Mouse (Mus musculus): ENCODE results near the gene Ddx43. TPM values are rescaled to one million over a fixed set of nuclear protein-coding genes. Genes with fewer than 3 reads are reported as not detected.
A peak's percentile ranks its signal among the peaks of the same experiment; 100 is the strongest.

Ddx43 gene
- polyA plus RNA-seq, 1 experiment from 2014 or later = 0.23 TPM

GRCm38 (mm10) chr9:78442237-78442578, 46.6 kb downstream of the Ddx43 start:
- DNase-seq (ENCODE audit: low spot score) = no peak

- peak; percentile 44 for DNase-seq (ENCODE audit: low spot score)
These were observed 47.2 kb downstream of the Ddx43 start, which contains the start of gene Cgas for GRCm38 (mm10) chr9:78442579-78443392. Gene Cgas, minus strand, starts transcription at chr9:78443237.

GRCm38 (mm10) chr9:78447606-78447972, 52.0 kb downstream of the Ddx43 start:
- no peak for DNase-seq (ENCODE audit: low spot score)

- DNase-seq (ENCODE audit: low spot score) = peak; percentile 94
These were observed 52.6 kb downstream of the Ddx43 start, which contains the start of the genes Mto1 and Gm17324 for GRCm38 (mm10) chr9:78447973-78448873. Gene Mto1, plus strand, starts transcription at chr9:78448208. Gene Gm17324, minus strand, starts transcription at chr9:78448786.

- no peak for DNase-seq (ENCODE audit: low spot score)
These were observed 54.8 kb downstream of the Ddx43 start for GRCm38 (mm10) chr9:78450404-78450803.

- DNase-seq (ENCODE audit: low spot score) = no peak
These were observed 55.8 kb downstream of the Ddx43 start for GRCm38 (mm10) chr9:78451382-78451781.

- no peak for DNase-seq (ENCODE audit: low spot score)
These were observed 61.4 kb downstream of the Ddx43 start for GRCm38 (mm10) chr9:78457026-78457425.

GRCm38 (mm10) chr9:78463337-78463736, 67.8 kb downstream of the Ddx43 start:
- DNase-seq (ENCODE audit: low spot score) = no peak

GRCm38 (mm10) chr9:78465725-78466124, 70.1 kb downstream of the Ddx43 start:
- DNase-seq (ENCODE audit: low spot score) = no peak

Other genes starting within 250 kb of the Ddx43 start
- gene Gsta4, start 213.0 kb upstream of the Ddx43 start, polyA plus RNA-seq (2015; fragmentation: Nextera tagmentation; extraction: Ambion mirVana) = 49.5 and 53.9 TPM in 2 replicates
- gene Gsta1, start 165.1 kb upstream of the Ddx43 start, polyA plus RNA-seq (2015; fragmentation: Nextera tagmentation; extraction: Ambion mirVana) = 0.59 and 0.68 TPM in 2 replicates
- gene Gm3776, start 138.6 kb upstream of the Ddx43 start, polyA plus RNA-seq (2015; fragmentation: Nextera tagmentation; extraction: Ambion mirVana) = 0.24 TPM in 1 of 2 replicates, not detected in the other
- gene Gm10639, start 105.9 kb upstream of the Ddx43 start, polyA plus RNA-seq (2015; fragmentation: Nextera tagmentation; extraction: Ambion mirVana) = not detected in 2 replicates
- gene Omt2a, start 81.0 kb upstream of the Ddx43 start, polyA plus RNA-seq (2015; fragmentation: Nextera tagmentation; extraction: Ambion mirVana) = 0.36 TPM in 1 of 2 replicates, not detected in the other
- 0.21 and 0.68 TPM in 2 replicates for gene Omt2b, start 68.2 kb upstream of the Ddx43 start, polyA plus RNA-seq (2015; fragmentation: Nextera tagmentation; extraction: Ambion mirVana)
- 6.3 and 6.4 TPM in 2 replicates for gene Gsta2, start 40.0 kb upstream of the Ddx43 start, polyA plus RNA-seq (2015; fragmentation: Nextera tagmentation; extraction: Ambion mirVana)
- 0.58 and 1.0 TPM in 2 replicates for gene Dppa5a, start 27.6 kb upstream of the Ddx43 start, polyA plus RNA-seq (2015; fragmentation: Nextera tagmentation; extraction: Ambion mirVana)
- gene Ooep, start 17.1 kb upstream of the Ddx43 start, polyA plus RNA-seq (2015; fragmentation: Nextera tagmentation; extraction: Ambion mirVana) = 1.6 and 1.8 TPM in 2 replicates
- gene Cgas, start 47.5 kb downstream of the Ddx43 start, polyA plus RNA-seq (2015; fragmentation: Nextera tagmentation; extraction: Ambion mirVana) = 2.6 and 3.0 TPM in 2 replicates
- gene Mto1, start 52.4 kb downstream of the Ddx43 start, polyA plus RNA-seq (2015; fragmentation: Nextera tagmentation; extraction: Ambion mirVana) = 22.8 and 23.4 TPM in 2 replicates
- 0.58 and 1.1 TPM in 2 replicates for gene Gm17324, start 53.0 kb downstream of the Ddx43 start, polyA plus RNA-seq (2015; fragmentation: Nextera tagmentation; extraction: Ambion mirVana)
- 3,927 and 4,011 TPM in 2 replicates for gene Eef1a1, start 93.4 kb downstream of the Ddx43 start, polyA plus RNA-seq (2015; fragmentation: Nextera tagmentation; extraction: Ambion mirVana)
- gene Slc17a5, start 192.3 kb downstream of the Ddx43 start, polyA plus RNA-seq (2015; fragmentation: Nextera tagmentation; extraction: Ambion mirVana) = 12.1 and 14.1 TPM in 2 replicates
- 0.42 and 0.69 TPM in 2 replicates for gene Cd109, start 219.8 kb downstream of the Ddx43 start, polyA plus RNA-seq (2015; fragmentation: Nextera tagmentation; extraction: Ambion mirVana)